Mouse (Mus musculus) forebrain, embryonic 12.5 days (tissue): ENCODE data around the gene H2afb1. TPM values are rescaled to one million over a fixed set of nuclear protein-coding genes. Genes with fewer than 3 reads are reported as not detected.
"Not testable (repeated sequence)": the region's sequence is repeated elsewhere in the genome, so short reads cannot be mapped to it uniquely, and the experiment has no call there.

ENCODE experiments used
- ATAC-seq: fragments of 200-750 bp; cut with Nextera tagmentation; 2 replicates; pipeline ENCODE4 v1.8.0; 2017; ENCODE audit warnings: moderate TSS enrichment; ENCODE audit not compliant: low FRiP score
- H3K27ac ChIP-seq: fragments of 300-500 bp; sonication (generic); 2 replicates; pipeline ENCODE4 v1.5.1; 2016; ENCODE audit warnings: mild to moderate bottlenecking
- H3K27me3 ChIP-seq: fragments of 300-500 bp; sonication (generic); 2 replicates; pipeline ENCODE4 v1.6.1; 2016; ENCODE audit warnings: mild to moderate bottlenecking
- H3K36me3 ChIP-seq: fragments of 300-500 bp; sonication (generic); replicated peaks from 2 replicates; pipeline ENCODE4 v1.6.1; 2016; ENCODE audit warnings: mild to moderate bottlenecking
- H3K4me1 ChIP-seq: fragments of 300-500 bp; sonication (generic); 2 replicates; pipeline ENCODE4 v1.6.1; 2016
- H3K4me2 ChIP-seq: fragments of 300-500 bp; sonication (generic); 2 replicates; pipeline ENCODE4 v1.6.1; 2016; ENCODE audit warnings: mild to moderate bottlenecking, moderate library complexity
- H3K4me3 ChIP-seq: fragments of 300-500 bp; sonication (generic); replicated peaks from 2 replicates; pipeline ENCODE4 v1.5.1; 2016; ENCODE audit warnings: mild to moderate bottlenecking
- H3K9ac ChIP-seq: fragments of 300-500 bp; sonication (generic); 2 replicates; pipeline ENCODE4 v1.6.1; 2016; ENCODE audit warnings: mild to moderate bottlenecking
- H3K9me3 ChIP-seq: fragments of 300-500 bp; sonication (generic); 2 replicates; pipeline ENCODE4 v1.6.1; 2016
- WGBS: fragments of 180-500 bp; shearing (Covaris S2); methylation state at CpG from one replicate; pipeline ENCODE4 v1.1.7; 2016; 5-methylcytosine and 5-hydroxymethylcytosine counted together
- polyA plus RNA-seq: library from polyadenylated mRNA; unstranded; fragments of >200 nt; fragmentation: Nextera tagmentation; extraction: Ambion mirVana; gene quantifications from 2 replicates; pipeline ENCODE4 v1.2.1, GENCODE M21; 2016

H2afb1 gene
- polyA plus RNA-seq, result not detected in 2 replicates

GRCm38 (mm10) chrX:117014457-117014856 lies at the start of gene H2afb1:
Gene H2afb1, plus strand, starts transcription at chrX:117014757.
- H3K4me1 ChIP-seq, ATAC-seq, H3K4me2 ChIP-seq, H3K27me3 ChIP-seq, H3K9ac ChIP-seq, H3K36me3 ChIP-seq, H3K9me3 ChIP-seq, H3K4me3 ChIP-seq, H3K27ac ChIP-seq: not testable (repeated sequence)
- 88% methylated on average over 4 of the region's 8 CpGs for WGBS

DNA sequence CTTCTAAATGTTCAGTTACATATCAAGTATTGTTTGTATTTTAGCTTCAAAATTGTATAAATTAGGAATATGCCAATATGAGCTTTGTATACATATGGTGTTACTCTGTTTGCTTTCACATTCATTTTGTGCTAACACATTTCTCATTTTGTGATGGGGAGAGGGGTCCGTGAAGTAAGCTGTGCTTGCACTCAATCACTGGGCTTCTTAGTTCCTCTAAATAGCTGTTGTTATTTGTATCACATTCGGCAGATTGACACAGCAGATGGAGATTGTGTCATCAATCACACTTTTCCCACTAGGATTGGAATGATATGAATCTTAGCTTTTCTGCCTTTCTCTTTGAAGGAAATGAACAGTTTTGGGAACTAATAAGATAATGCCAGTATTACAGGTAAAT lies 21.5 kb downstream of the H2afb1 start:
- H3K9ac ChIP-seq, result no peak overlapping the region
- H3K4me1 ChIP-seq, result no peaks in the 10 kb centered on the region
- no peak for ATAC-seq
- WGBS, result 75% methylated on average over 2 of the region's 2 CpGs
- H3K27me3 ChIP-seq, result no peaks in the 10 kb centered on the region
- no peaks in the 10 kb centered on the region for H3K9me3 ChIP-seq
- H3K27ac ChIP-seq, result no peak overlapping the region
- no peak overlapping the region for H3K4me3 ChIP-seq
- no peaks in the 10 kb centered on the region for H3K36me3 ChIP-seq
- no peak overlapping the region for H3K4me2 ChIP-seq
